Mouse (Mus musculus): ENCODE measurements at regions not wholly inside any gene's neighbourhood (a gene's known extent, or its start where the extent isn't known, plus 50 kb on each side); places are given as distances from the start of the nearest gene placed in this dataset.
"Not testable (repeated sequence)": the region's sequence is repeated elsewhere in the genome, so short reads cannot be mapped to it uniquely, and the experiment has no call there.

DNA sequence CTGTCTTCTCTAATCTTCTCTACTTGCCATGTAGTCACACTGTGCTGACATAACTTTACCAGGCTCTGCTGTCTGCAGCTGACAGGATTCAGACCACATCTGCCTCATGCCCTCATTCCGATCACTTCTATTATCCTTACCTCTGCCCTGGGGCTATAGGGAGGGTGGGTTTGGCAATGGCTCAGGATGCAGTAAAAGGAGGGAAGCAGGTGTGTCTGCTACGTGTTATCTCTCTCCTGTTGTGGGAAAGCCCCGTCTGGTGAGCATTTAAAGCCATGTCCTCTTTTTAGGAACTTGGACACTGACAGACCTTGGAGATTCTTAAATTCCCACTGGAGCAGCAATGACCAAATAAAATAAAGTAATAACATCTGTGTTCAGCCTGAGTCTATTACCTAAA lies 158.5 kb downstream of the Impad1 start:
- H3K9me3 ChIP-seq (ENCODE audit: control insufficient read depth, insufficient read depth, low read depth, low read length) = no peaks in the 10 kb centered on the region
- H3K4me1 ChIP-seq (ENCODE audit: control insufficient read depth in 2 of 2, insufficient read depth in 2 of 2, low read length in 2 of 2, poor library complexity in 1 of 2) = peaks cover 0 to 6% of the 10 kb centered on the region in 2 experiments; a peak in 1 of 4 replicates
- no peaks in the 10 kb centered on the region for H3K36me3 ChIP-seq (ENCODE audit: control insufficient read depth, insufficient read depth, low read length, poor library complexity, severe bottlenecking)
- in situ Hi-C loops (cut with MboI; ENCODE audit: low sequenced_read_pairs in 2 of 2, unreplicated experiment in 2 of 2) = no loop called here
- H3K4me3 ChIP-seq (ENCODE audit: insufficient read depth in 1 of 2, low read depth in 1 of 2, low read length in 2 of 2, poor library complexity in 1 of 2, severe bottlenecking in 1 of 2) = no peak overlapping the region
- H3K9ac ChIP-seq (ENCODE audit: insufficient read depth, low read depth, low read length, poor library complexity, severe bottlenecking) = no peak overlapping the region
- DNase-seq (ENCODE audit: low read depth, low spot score) = peak; percentile 40
- TF ChIP-seq ZNF384 (IDR thresholded peaks at IDR 0.05; ENCODE audit: low read depth, low read length) = no peak
- no peak for TF ChIP-seq ZC3H11A (IDR thresholded peaks at IDR 0.05; ENCODE audit: borderline replicate concordance, low read depth, low read length)
- no peak for TF ChIP-seq MAFK (IDR thresholded peaks at IDR 0.05; ENCODE audit: insufficient read depth, low read depth, low read length)
- no peak for TF ChIP-seq HCFC1 (IDR thresholded peaks at IDR 0.05; ENCODE audit: borderline replicate concordance, insufficient read depth, low read length)
- H3K27ac ChIP-seq (ENCODE audit: insufficient read depth, low read depth, low read length, poor library complexity, severe bottlenecking) = no peak overlapping the region

DNA sequence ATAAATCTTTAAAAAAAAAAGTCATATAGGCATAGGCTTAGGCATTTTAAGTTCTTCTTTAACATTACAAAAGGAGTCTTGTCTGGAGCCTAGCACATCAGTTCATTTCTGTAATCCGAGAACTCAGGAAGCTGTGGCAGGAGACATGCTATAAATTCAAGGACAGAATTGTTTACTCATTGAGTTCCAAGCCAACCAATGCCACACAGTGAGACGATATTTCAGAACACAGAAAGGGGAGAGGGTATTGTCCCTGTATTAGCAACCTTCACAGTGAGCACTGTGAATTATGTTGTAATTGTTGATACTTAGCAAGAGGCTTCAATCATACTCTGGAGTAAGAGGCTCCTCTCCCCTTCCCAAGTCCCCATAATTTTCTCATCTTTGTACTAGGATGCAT lies 162.4 kb downstream of the Impad1 start:
- no peak for DNase-seq (ENCODE audit: low read depth, low spot score)

DNA sequence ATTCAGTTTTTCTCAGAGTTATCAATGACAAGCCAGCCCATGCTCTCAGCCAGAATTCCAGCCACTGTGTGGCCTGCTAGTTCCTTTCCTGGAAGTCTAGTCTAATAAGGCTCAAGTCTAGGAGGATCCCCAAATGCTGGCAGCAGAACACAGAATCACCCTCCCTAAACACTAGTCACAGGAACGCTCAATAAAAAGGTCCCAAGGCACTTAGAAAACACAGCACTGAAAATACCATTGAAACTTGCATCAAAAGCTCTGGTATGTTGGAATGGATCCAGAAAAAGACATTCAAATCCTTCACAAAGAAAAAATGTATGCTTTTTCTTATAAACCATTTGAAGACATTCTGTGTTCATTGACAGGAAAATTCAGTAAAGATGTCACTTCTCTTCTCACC lies 163.9 kb downstream of the Impad1 start:
- H3K27ac ChIP-seq (ENCODE audit: insufficient read depth, low read depth, low read length, poor library complexity, severe bottlenecking) = no peak overlapping the region
- DNase-seq (ENCODE audit: low read depth, low spot score) = no peak
- H3K36me3 ChIP-seq (ENCODE audit: control insufficient read depth, insufficient read depth, low read length, poor library complexity, severe bottlenecking) = no peaks in the 10 kb centered on the region
- in situ Hi-C loops (cut with MboI; ENCODE audit: low sequenced_read_pairs in 2 of 2, unreplicated experiment in 2 of 2) = no loop called here
- no peak overlapping the region for H3K4me3 ChIP-seq (ENCODE audit: insufficient read depth in 1 of 2, low read depth in 1 of 2, low read length in 2 of 2, poor library complexity in 1 of 2, severe bottlenecking in 1 of 2)
- no peak overlapping the region for H3K9ac ChIP-seq (ENCODE audit: insufficient read depth, low read depth, low read length, poor library complexity, severe bottlenecking)
- H3K9me3 ChIP-seq (ENCODE audit: control insufficient read depth, insufficient read depth, low read depth, low read length) = no peaks in the 10 kb centered on the region
- TF ChIP-seq MAFK (IDR thresholded peaks at IDR 0.05; ENCODE audit: insufficient read depth, low read depth, low read length) (no peak), ZNF384 (IDR thresholded peaks at IDR 0.05; ENCODE audit: low read depth, low read length) (no peak), ZC3H11A (IDR thresholded peaks at IDR 0.05; ENCODE audit: borderline replicate concordance, low read depth, low read length) (no peak), CHD2 (IDR thresholded peaks at IDR 0.05; ENCODE audit: low read depth, low read length) (no peak), HCFC1 (IDR thresholded peaks at IDR 0.05; ENCODE audit: borderline replicate concordance, insufficient read depth, low read length) (no peak)
- no peaks in the 10 kb centered on the region for H3K4me1 ChIP-seq (ENCODE audit: control insufficient read depth in 2 of 2, insufficient read depth in 2 of 2, low read length in 2 of 2, poor library complexity in 1 of 2)

More for the DNA sequence above, 162.4 kb downstream of the Impad1 start:
- no peak overlapping the region for H3K9ac ChIP-seq (ENCODE audit: insufficient read depth, low read depth, low read length, poor library complexity, severe bottlenecking)
- H3K4me3 ChIP-seq (ENCODE audit: insufficient read depth in 1 of 2, low read depth in 1 of 2, low read length in 2 of 2, poor library complexity in 1 of 2, severe bottlenecking in 1 of 2) = no peak overlapping the region
- in situ Hi-C loops (cut with MboI; ENCODE audit: low sequenced_read_pairs in 2 of 2, unreplicated experiment in 2 of 2) = no loop called here
- TF ChIP-seq ZC3H11A (IDR thresholded peaks at IDR 0.05; ENCODE audit: borderline replicate concordance, low read depth, low read length) (no peak), ZNF384 (IDR thresholded peaks at IDR 0.05; ENCODE audit: low read depth, low read length) (no peak), HCFC1 (IDR thresholded peaks at IDR 0.05; ENCODE audit: borderline replicate concordance, insufficient read depth, low read length) (no peak), MAFK (IDR thresholded peaks at IDR 0.05; ENCODE audit: insufficient read depth, low read depth, low read length) (no peak), CHD2 (IDR thresholded peaks at IDR 0.05; ENCODE audit: low read depth, low read length) (no peak)
- no peaks in the 10 kb centered on the region for H3K9me3 ChIP-seq (ENCODE audit: control insufficient read depth, insufficient read depth, low read depth, low read length)
- H3K36me3 ChIP-seq (ENCODE audit: control insufficient read depth, insufficient read depth, low read length, poor library complexity, severe bottlenecking) = no peaks in the 10 kb centered on the region
- no peak overlapping the region for H3K27ac ChIP-seq (ENCODE audit: insufficient read depth, low read depth, low read length, poor library complexity, severe bottlenecking)
- H3K4me1 ChIP-seq (ENCODE audit: control insufficient read depth in 2 of 2, insufficient read depth in 2 of 2, low read length in 2 of 2, poor library complexity in 1 of 2) = peaks cover 0 to 4% of the 10 kb centered on the region in 2 experiments; a peak in 1 of 4 replicates

DNA sequence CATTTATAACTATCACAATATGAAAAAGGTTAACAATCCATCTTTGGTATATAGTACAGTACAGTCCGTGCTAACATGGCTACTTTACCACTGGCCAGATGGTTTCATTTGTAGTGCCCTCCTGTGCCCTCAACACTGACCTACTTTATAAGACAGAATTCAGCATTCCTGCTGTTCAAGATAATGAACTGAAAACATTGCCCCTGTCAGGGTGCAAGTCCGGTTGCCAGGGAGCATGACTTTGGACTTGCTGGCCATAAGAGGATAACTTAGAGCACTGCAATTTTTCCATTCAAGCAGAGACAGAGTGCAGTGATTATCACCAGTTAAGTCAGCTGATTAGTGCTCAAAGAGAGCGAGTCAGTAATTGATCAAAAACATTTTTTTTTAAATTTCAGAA lies 169.3 kb downstream of the Impad1 start:
- no peak for TF ChIP-seq HCFC1 (IDR thresholded peaks at IDR 0.05; ENCODE audit: borderline replicate concordance, insufficient read depth, low read length)
- no peak for TF ChIP-seq ZC3H11A (IDR thresholded peaks at IDR 0.05; ENCODE audit: borderline replicate concordance, low read depth, low read length)
- TF ChIP-seq CHD2 (IDR thresholded peaks at IDR 0.05; ENCODE audit: low read depth, low read length) = no peak
- TF ChIP-seq ZNF384 (IDR thresholded peaks at IDR 0.05; ENCODE audit: low read depth, low read length) = no peak
- TF ChIP-seq MAFK (IDR thresholded peaks at IDR 0.05; ENCODE audit: insufficient read depth, low read depth, low read length) = no peak
- in situ Hi-C loops (cut with MboI; ENCODE audit: low sequenced_read_pairs in 2 of 2, unreplicated experiment in 2 of 2) = no loop called here

DNA sequence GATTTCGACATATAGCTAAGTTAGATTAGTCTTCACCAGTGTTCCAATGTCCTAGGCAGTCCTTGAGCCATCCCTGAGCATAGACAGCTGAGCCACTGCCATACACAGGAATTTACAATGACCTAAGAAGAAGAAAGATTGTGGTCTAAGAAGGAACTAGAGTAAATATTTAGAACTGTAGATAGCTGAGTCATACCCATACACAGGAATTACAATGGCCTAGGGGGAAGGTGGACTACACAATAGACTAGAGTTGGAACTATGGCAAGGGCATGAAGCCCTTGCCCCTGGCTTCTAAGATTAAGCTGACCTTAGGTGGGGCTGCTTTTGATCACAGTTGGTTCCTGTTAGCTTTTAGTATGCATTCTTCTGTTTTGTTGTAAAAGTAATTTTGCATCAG lies 173.0 kb downstream of the Impad1 start:
- TF ChIP-seq MAFK (IDR thresholded peaks at IDR 0.05; ENCODE audit: insufficient read depth, low read depth, low read length) = peak; percentile 60
- H3K9ac ChIP-seq (ENCODE audit: insufficient read depth, low read depth, low read length, poor library complexity, severe bottlenecking); H3K27ac ChIP-seq (ENCODE audit: insufficient read depth, low read depth, low read length, poor library complexity, severe bottlenecking); in situ Hi-C loops (cut with MboI; ENCODE audit: low sequenced_read_pairs in 2 of 2, unreplicated experiment in 2 of 2); H3K9me3 ChIP-seq (ENCODE audit: control insufficient read depth, insufficient read depth, low read depth, low read length); H3K4me3 ChIP-seq (ENCODE audit: insufficient read depth in 1 of 2, low read depth in 1 of 2, low read length in 2 of 2, poor library complexity in 1 of 2, severe bottlenecking in 1 of 2); H3K36me3 ChIP-seq (ENCODE audit: control insufficient read depth, insufficient read depth, low read length, poor library complexity, severe bottlenecking); H3K4me1 ChIP-seq (ENCODE audit: control insufficient read depth in 2 of 2, insufficient read depth in 2 of 2, low read length in 2 of 2, poor library complexity in 1 of 2); DNase-seq (ENCODE audit: low read depth, low spot score): not testable (repeated sequence)

More for the DNA sequence above, 169.3 kb downstream of the Impad1 start:
- no peak overlapping the region for H3K9ac ChIP-seq (ENCODE audit: insufficient read depth, low read depth, low read length, poor library complexity, severe bottlenecking)
- DNase-seq (ENCODE audit: low read depth, low spot score) = no peak
- no peaks in the 10 kb centered on the region for H3K36me3 ChIP-seq (ENCODE audit: control insufficient read depth, insufficient read depth, low read length, poor library complexity, severe bottlenecking)
- H3K4me3 ChIP-seq (ENCODE audit: insufficient read depth in 1 of 2, low read depth in 1 of 2, low read length in 2 of 2, poor library complexity in 1 of 2, severe bottlenecking in 1 of 2) = no peak overlapping the region
- H3K4me1 ChIP-seq (ENCODE audit: control insufficient read depth in 2 of 2, insufficient read depth in 2 of 2, low read length in 2 of 2, poor library complexity in 1 of 2) = no peaks in the 10 kb centered on the region; a peak in 1 of 4 replicates
- no peak overlapping the region for H3K27ac ChIP-seq (ENCODE audit: insufficient read depth, low read depth, low read length, poor library complexity, severe bottlenecking)
- no peaks in the 10 kb centered on the region for H3K9me3 ChIP-seq (ENCODE audit: control insufficient read depth, insufficient read depth, low read depth, low read length)

All from ES-E14 (cell line).